Mouse (Mus musculus) liver, embryonic 13.5 days (tissue): ENCODE results near the gene Nfam1. TPM values are rescaled to one million over a fixed set of nuclear protein-coding genes. Genes with fewer than 3 reads are reported as not detected.
"Not testable (repeated sequence)": the region's sequence is repeated elsewhere in the genome, so short reads cannot be mapped to it uniquely, and the experiment has no call there.

Experiments used
- ATAC-seq: fragments of 200-750 bp; cut with Nextera tagmentation; 2 replicates; pipeline ENCODE4 v1.8.0; 2017; ENCODE audit warnings: low read depth, mild to moderate bottlenecking, moderate number of reproducible peaks, moderate library complexity
- DNase-seq: peaks from one replicate; pipeline ENCODE4 v3.0.0; 2022
- H3K27ac ChIP-seq: fragments of 300-500 bp; sonication (generic); 2 replicates; pipeline ENCODE4 v1.5.1; 2015; ENCODE audit warnings: moderate library complexity, mild to moderate bottlenecking, inconsistent platforms
- H3K27me3 ChIP-seq: fragments of 300-500 bp; sonication (generic); 2 replicates; pipeline ENCODE4 v1.6.1; 2015; ENCODE audit warnings: mild to moderate bottlenecking, inconsistent platforms
- H3K36me3 ChIP-seq: fragments of 300-500 bp; sonication (generic); 2 replicates; pipeline ENCODE4 v1.6.1; 2015; ENCODE audit warnings: mild to moderate bottlenecking, inconsistent platforms
- H3K4me1 ChIP-seq: fragments of 300-500 bp; sonication (generic); replicated peaks from 2 replicates; pipeline ENCODE4 v1.6.1; 2015; ENCODE audit warnings: inconsistent platforms
- H3K4me2 ChIP-seq: fragments of 300-500 bp; sonication (generic); 2 replicates; pipeline ENCODE4 v1.6.1; 2015; ENCODE audit warnings: inconsistent platforms, mild to moderate bottlenecking, moderate library complexity
- H3K4me3 ChIP-seq: fragments of 300-500 bp; sonication (generic); replicated peaks from 2 replicates; pipeline ENCODE4 v1.5.1; 2015; ENCODE audit warnings: mild to moderate bottlenecking, inconsistent platforms
- H3K9ac ChIP-seq: fragments of 300-500 bp; sonication (generic); 2 replicates; pipeline ENCODE4 v1.6.1; 2015; ENCODE audit warnings: mild to moderate bottlenecking, inconsistent platforms
- H3K9me3 ChIP-seq: fragments of 300-500 bp; sonication (generic); replicated peaks from 2 replicates; pipeline ENCODE4 v1.6.1; 2016; ENCODE audit warnings: inconsistent platforms
- WGBS: fragments of 180-500 bp; shearing (Covaris S2); methylation state at CpG from one replicate; pipeline ENCODE4 v1.1.7; 2015; ENCODE audit not compliant: insufficient replicate concordance; 5-methylcytosine and 5-hydroxymethylcytosine counted together
- polyA plus RNA-seq: library from polyadenylated mRNA; unstranded; fragments of >200 nt; fragmentation: Nextera tagmentation; extraction: Ambion mirVana; gene quantifications from 2 replicates; pipeline ENCODE4 v1.2.1, GENCODE M21; 2015

The Nfam1 gene
- polyA plus RNA-seq, 1 experiment from 2014 or later = 5.9 TPM

DNA sequence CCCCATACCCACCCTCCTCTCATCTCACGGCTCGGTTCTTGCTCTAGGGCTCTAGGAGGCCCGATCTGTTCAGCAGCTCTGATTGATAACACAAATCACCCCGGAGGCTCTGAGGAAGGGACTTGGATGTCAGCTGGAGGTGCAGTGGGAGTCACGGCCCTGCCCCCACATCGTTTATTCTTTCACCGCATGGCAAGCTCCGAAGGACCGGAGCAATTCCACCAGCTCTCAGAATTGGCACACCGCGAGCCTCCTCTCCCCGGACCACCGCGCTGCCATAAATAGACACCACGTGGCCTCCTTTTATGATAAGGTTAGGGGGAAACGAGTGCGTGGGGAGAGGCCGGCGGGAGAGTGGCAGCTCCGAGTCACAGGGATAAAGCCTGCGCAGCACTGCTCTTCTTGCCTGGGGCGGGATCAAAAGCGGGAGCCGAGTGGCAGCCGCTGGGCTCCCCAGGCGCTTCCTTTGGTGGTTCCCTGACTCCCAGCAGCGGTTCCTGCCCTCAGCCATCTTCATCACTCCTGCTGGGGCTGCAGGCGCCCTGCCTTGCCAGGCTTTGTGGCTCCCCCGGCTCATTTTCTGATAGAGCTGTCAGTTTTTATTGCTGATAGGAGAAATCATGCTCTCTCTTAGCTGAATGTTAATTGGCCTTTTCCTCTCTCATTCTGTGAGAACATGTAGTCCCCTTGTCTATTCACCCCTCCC lies 23.4 kb upstream of the Nfam1 start:
- Histone ChIP-seq H3K9me3 (no peaks in the 10 kb centered on the region), H3K4me3 (peak overlapping the region; percentile 33), H3K27ac (no peak overlapping the region), H3K27me3 (peaks cover 43% of the 10 kb centered on the region), H3K9ac (no peak overlapping the region), H3K4me1 (peaks cover 23% of the 10 kb centered on the region), H3K36me3 (no peaks in the 10 kb centered on the region), H3K4me2 (peak overlapping the region; percentile 54)
- WGBS = 1% methylated on average over 29 of the region's 29 CpGs
- no peak for DNase-seq
- ATAC-seq = no peak

DNA sequence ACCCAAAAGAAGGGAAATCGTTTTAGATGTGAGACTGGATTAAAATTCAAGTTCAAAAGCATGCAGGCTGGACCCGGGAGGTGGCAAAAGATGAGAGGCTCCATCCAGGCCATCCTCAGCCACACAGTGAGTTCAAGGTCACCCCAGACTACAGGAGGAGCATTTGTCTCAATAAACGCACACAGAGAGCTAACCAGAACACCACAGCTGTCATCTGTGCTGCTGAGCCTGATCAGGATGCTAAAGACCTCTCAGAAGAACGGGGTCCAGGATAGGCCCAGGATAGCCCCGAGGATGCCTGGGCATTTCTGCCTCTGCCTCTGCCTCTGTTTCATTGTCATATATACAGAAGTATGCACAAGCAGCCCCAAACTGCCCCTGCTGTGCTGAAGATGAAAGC lies 22.5 kb upstream of the Nfam1 start:
- no peak overlapping the region for H3K27ac ChIP-seq
- H3K4me2 ChIP-seq = no peak overlapping the region
- H3K9me3 ChIP-seq = no peaks in the 10 kb centered on the region
- 40% methylated on average over 5 of the region's 5 CpGs for WGBS
- no peak overlapping the region for H3K4me3 ChIP-seq
- H3K4me1 ChIP-seq = peaks cover 20% of the 10 kb centered on the region
- peaks cover 43% of the 10 kb centered on the region for H3K27me3 ChIP-seq
- H3K9ac ChIP-seq = no peak overlapping the region
- no peaks in the 10 kb centered on the region for H3K36me3 ChIP-seq
- DNase-seq (no peak), ATAC-seq (no peak)

DNA sequence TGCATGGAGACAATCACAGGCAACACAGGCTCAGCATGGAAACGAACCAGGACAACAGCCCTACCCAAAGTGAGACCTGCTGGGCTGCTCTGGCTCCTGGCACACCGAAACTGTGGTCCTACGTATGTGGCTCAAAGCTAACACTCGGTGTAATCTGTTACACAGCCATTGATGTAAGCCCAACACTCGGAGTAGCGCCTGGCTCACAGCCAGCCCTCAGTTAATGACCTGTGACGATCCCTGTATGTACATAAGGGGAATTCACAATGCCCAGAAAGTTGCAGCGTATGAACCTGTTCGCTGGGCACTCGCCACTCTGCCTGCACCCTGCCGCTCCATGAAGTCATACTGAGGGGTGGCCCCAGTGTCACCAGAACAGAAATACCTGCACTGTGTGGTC lies 20.2 kb upstream of the Nfam1 start:
- 53% methylated on average over 11 of the region's 11 CpGs for WGBS

DNA sequence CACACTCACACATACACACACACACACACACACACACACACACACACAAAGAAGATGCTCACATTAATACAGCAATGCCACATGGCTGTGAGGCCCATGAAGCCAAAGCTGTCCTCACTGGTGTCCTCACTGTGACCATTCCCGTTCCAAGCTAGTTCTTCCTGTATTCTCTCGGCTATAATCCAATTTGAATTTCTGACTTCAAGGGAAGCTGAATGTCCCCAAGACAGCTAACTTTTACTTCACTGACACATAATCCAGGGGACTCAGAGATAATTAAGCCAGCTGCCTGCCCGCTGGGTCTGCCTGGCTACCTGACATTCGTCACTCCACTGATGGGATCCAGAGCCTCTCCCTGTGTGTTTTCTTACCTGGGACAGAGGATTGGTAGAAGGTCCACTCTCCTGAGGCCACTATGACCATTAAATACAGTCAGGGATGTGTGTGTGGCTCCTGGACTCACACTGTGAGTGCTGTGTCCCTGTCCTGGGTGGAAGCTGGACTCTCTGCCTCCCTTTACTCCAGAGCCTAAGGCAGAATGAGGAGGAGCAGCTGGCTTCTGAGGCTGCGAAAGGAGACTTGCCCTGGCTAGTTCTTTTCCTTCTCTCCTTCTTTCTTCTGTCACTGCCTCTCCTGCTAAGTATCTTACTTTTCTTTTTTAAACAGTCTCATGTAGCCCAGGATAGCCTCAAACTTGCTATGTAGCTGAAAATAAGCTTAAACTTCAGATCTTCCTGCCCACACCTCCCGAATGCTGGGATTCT lies 19.4 kb upstream of the Nfam1 start:
- no peak for DNase-seq
- 60% methylated on average over 6 of the region's 6 CpGs for WGBS
- Histone ChIP-seq H3K4me1 (peaks cover 11% of the 10 kb centered on the region), H3K27ac (no peak overlapping the region), H3K4me2 (no peak overlapping the region), H3K36me3 (no peaks in the 10 kb centered on the region), H3K4me3 (no peak overlapping the region), H3K9me3 (no peaks in the 10 kb centered on the region), H3K9ac (no peak overlapping the region), H3K27me3 (peaks cover 31% of the 10 kb centered on the region)
- ATAC-seq = no peak

More for the DNA sequence above, 20.2 kb upstream of the Nfam1 start:
- H3K4me2 ChIP-seq = no peak overlapping the region
- ATAC-seq = no peak
- peaks cover 38% of the 10 kb centered on the region for H3K27me3 ChIP-seq
- no peak overlapping the region for H3K4me3 ChIP-seq
- no peaks in the 10 kb centered on the region for H3K36me3 ChIP-seq
- peaks cover 11% of the 10 kb centered on the region for H3K4me1 ChIP-seq
- no peaks in the 10 kb centered on the region for H3K9me3 ChIP-seq
- no peak for DNase-seq
- H3K9ac ChIP-seq = no peak overlapping the region
- no peak overlapping the region for H3K27ac ChIP-seq

DNA sequence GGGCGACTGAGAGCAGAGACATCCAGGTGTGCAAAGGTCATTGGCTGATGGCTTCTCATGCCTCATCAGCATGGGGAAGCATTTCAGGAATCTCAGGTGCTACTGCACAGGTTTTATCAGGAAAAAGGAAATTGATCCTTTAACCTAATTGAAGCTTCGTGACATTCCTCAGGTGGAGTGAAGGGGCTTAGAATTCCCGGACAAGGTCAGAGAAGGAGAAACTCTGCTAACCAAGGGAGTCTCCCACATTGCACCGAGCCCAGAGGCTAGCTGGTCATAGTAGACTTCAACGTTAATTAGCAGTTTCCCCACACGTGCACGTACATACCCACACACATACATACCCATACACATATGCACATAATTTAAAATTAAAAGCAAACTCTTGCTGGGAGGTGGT lies 13.6 kb upstream of the Nfam1 start:
- H3K36me3 ChIP-seq = no peaks in the 10 kb centered on the region
- no peaks in the 10 kb centered on the region; the same call in 1 of the 2 replicates for H3K27me3 ChIP-seq
- H3K4me1 ChIP-seq = no peaks in the 10 kb centered on the region
- ATAC-seq = no peak
- no peak overlapping the region for H3K4me2 ChIP-seq
- no peak overlapping the region for H3K27ac ChIP-seq
- 73% methylated on average over 7 of the region's 7 CpGs for WGBS
- H3K9me3 ChIP-seq = 0 out of 2 replicates have a peak, but pooled peaks cover 7% of the 10 kb centered on the region
- DNase-seq = no peak
- no peak overlapping the region for H3K9ac ChIP-seq
- no peak overlapping the region for H3K4me3 ChIP-seq

DNA sequence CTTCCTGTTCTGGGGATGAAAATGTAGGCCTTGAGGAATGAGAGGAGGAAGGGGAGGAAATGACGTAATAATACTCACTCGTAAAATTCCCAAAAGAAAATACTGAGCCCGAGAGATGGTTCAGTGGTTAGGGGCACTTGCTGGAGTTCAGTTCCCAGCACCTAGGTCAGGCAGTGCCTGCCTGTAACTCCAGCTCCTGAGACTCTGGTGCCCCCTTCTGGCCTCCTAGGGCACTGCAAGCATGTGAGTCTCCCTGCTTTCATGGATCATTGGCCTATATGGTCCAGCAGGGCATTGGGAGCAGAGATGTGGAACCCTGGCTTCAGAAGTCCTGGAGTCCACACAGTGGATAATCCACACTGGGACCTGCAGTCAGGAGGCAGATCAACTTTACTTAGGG lies 13.2 kb upstream of the Nfam1 start:
- Histone ChIP-seq H3K4me1 (no peaks in the 10 kb centered on the region), H3K9me3 (0 out of 2 replicates have a peak, but pooled peaks cover 7% of the 10 kb centered on the region), H3K4me2 (no peak overlapping the region), H3K36me3 (no peaks in the 10 kb centered on the region), H3K9ac (no peak overlapping the region), H3K4me3 (no peak overlapping the region), H3K27ac (no peak overlapping the region), H3K27me3 (no peaks in the 10 kb centered on the region; the same call in 1 of the 2 replicates)
- no peak for DNase-seq
- ATAC-seq = no peak
- WGBS = 74% methylated on average over 3 of the region's 3 CpGs

DNA sequence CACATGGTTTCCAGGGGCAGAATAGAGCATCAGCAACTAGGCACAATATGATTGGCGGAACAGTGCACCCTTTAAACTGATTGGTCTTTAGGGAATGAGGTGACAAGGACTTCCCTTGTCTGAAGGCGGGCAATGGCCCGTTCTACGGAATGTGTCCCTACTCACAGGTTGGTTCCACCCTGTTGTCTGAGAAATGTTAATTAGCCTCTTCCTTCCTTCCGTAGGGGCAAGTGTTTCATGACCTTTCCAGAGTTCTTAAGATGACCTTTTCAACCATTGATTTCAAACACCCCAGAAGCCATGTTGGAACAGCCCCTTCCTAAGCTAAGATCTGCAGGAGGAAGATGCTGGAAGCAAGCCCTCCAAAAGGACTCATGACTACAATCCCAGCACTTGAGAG lies 12.5 kb upstream of the Nfam1 start:
- not testable (repeated sequence) for H3K9me3 ChIP-seq, H3K4me3 ChIP-seq, DNase-seq, H3K27me3 ChIP-seq, H3K27ac ChIP-seq, H3K4me1 ChIP-seq, H3K36me3 ChIP-seq, H3K9ac ChIP-seq, H3K4me2 ChIP-seq, ATAC-seq
- 78% methylated on average over 5 of the region's 5 CpGs for WGBS

DNA sequence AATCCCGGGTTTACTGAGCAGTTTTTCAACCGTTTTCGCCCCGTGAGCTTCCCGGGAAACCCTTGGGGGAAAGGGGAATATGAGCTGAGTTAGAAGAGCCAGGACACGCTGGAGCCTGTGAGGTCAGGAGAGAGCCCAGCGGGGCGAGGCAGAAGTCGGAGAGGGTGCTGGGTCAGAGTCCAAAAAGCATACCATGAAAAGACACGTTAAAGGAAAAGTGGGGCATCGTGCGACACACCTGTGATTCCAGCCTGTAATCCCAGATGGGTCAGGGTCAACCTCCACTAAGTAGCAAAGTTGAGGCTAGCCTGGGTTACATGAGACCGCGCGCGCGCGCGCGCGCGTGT lies 10.2 kb upstream of the Nfam1 start:
- H3K27ac ChIP-seq = no peak overlapping the region
- no peak overlapping the region for H3K4me2 ChIP-seq
- DNase-seq = no peak
- no peak for ATAC-seq
- WGBS = 71% methylated on average over 22 of the region's 22 CpGs
- H3K9me3 ChIP-seq = 0 out of 2 replicates have a peak, but pooled peaks cover 7% of the 10 kb centered on the region
- no peak overlapping the region for H3K9ac ChIP-seq
- no peak overlapping the region for H3K4me3 ChIP-seq
- no peaks in the 10 kb centered on the region for H3K36me3 ChIP-seq
- 0 out of 2 replicates have a peak, but pooled peaks cover 3% of the 10 kb centered on the region for H3K4me1 ChIP-seq
- no peaks in the 10 kb centered on the region; the same call in 1 of the 2 replicates for H3K27me3 ChIP-seq

DNA sequence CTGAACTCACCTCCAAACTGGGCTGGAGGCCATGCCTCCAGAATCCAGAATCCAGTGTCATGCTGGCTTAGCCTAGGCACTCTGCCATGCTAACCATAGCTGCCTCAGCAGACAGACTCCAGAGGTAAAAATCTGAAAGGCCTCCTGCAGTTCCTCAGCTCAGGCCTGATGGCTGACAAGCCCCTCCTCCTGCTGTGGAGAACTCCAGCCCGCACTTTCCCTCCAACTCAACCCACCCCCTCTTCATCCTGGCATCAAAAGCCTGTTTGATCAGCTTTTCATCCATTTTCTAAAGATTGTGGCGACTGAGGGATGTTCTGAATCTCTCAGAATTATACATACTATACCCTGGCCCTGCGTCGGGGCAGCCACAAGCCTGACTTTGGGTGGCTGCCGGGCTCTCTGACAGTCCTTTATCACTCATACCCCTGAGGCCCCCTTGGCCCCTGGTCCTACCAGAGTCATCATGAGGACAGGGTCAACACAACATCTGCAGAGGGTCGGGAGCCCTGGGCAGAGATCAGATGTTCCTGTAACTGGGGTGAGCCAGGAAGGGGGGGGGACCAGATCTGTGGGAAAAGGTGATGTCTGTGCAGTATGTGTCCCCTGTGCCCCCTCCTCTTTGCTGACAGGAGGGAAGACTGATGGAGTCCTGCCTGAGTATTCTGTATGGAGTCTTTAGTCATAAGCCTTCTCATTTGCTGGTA lies 9.7 kb upstream of the Nfam1 start:
- no peak overlapping the region for H3K4me2 ChIP-seq
- 0 out of 2 replicates have a peak, but pooled peaks cover 7% of the 10 kb centered on the region for H3K9me3 ChIP-seq
- no peak overlapping the region for H3K4me3 ChIP-seq
- no peaks in the 10 kb centered on the region; the same call in 1 of the 2 replicates for H3K27me3 ChIP-seq
- H3K27ac ChIP-seq = no peak overlapping the region
- H3K36me3 ChIP-seq = no peaks in the 10 kb centered on the region
- ATAC-seq (no peak), DNase-seq (no peak)
- 28% methylated on average over 6 of the region's 6 CpGs for WGBS
- H3K4me1 ChIP-seq = 0 out of 2 replicates have a peak, but pooled peaks cover 3% of the 10 kb centered on the region
- no peak overlapping the region for H3K9ac ChIP-seq

DNA sequence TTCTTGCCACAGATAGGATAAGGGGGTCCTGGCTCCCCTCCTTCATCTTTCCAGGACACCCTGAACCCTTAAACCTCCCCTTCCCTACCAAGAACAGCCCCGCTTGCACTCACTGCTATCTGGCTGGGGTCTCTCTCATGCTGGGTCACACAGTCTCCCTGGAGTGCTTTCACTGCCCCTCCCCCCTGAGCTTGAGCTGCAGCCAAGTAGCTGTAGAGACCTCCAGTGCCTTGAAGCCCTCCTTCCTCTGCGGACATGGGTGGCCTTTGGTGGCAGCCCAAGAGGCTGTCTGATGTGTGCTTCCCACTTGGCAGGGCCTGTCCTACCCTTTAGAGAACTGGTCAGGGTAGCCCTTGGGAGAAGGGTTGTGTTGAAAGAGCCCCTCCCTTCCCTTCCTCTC lies 7.0 kb upstream of the Nfam1 start:
- WGBS = 56% methylated on average over 2 of the region's 2 CpGs
- no peak overlapping the region for H3K4me2 ChIP-seq
- H3K9me3 ChIP-seq = no peaks in the 10 kb centered on the region
- H3K4me1 ChIP-seq = peaks cover 7% of the 10 kb centered on the region; the same call in 1 of the 2 replicates
- no peak overlapping the region for H3K9ac ChIP-seq
- H3K4me3 ChIP-seq = no peak overlapping the region
- no peak overlapping the region for H3K27ac ChIP-seq
- no peaks in the 10 kb centered on the region for H3K36me3 ChIP-seq
- ATAC-seq = no peak
- DNase-seq = no peak
- H3K27me3 ChIP-seq = no peaks in the 10 kb centered on the region; the same call in 1 of the 2 replicates

DNA sequence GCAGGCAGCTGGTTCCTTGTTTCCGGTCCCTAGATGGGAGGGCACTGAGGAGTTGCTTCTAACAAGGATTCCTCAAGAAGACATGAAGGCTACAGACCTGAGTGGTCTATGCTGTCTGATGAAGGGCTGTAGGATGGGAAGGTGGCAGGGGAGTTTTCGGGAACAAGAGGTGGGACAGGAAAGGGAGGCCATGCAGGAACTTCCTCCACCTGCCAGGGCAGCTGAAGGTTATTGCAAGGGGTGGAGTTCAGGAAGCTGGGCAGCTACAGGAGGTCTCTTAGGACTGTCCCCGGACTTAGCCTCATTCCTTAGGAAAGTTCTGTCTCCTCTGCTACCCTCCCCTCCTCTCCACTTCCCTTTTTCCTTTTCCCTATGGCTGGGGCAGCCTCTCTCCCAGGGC lies 5.7 kb upstream of the Nfam1 start:
- no peak overlapping the region for H3K9ac ChIP-seq
- no peak overlapping the region for H3K27ac ChIP-seq
- WGBS = 25% methylated on average over 3 of the region's 3 CpGs
- no peak overlapping the region for H3K4me2 ChIP-seq
- peaks cover 13% of the 10 kb centered on the region for H3K27me3 ChIP-seq
- DNase-seq (no peak), ATAC-seq (no peak)
- no peak overlapping the region for H3K4me3 ChIP-seq
- no peaks in the 10 kb centered on the region for H3K9me3 ChIP-seq
- peaks cover 19% of the 10 kb centered on the region for H3K4me1 ChIP-seq
- no peaks in the 10 kb centered on the region for H3K36me3 ChIP-seq
